Mouse (Mus musculus) layer of hippocampus, adult 2 months (tissue): ENCODE results near the gene Cbx1. TPM values are rescaled to one million over a fixed set of nuclear protein-coding genes. Genes with fewer than 3 reads are reported as not detected.
A peak's percentile ranks its signal among the peaks of the same experiment; 100 is the strongest.

Experiments
- DNase-seq, 2 experiments: peaks; one replicate each; pipeline ENCODE4 v3.0.0; 2022; ENCODE audit warnings: low spot score in 2 of 2
- H3K27ac ChIP-seq: fragments of 200-600 bp; 2 replicates; pipeline ENCODE4 v1.8.1; 2022
- H3K4me3 ChIP-seq: fragments of 200-600 bp; 2 replicates; pipeline ENCODE4 v1.8.1; 2022; ENCODE audit warnings: mild to moderate bottlenecking
- CTCF ChIP-seq: fragments of 200-600 bp; conservative IDR thresholded peaks from 2 replicates; pipeline ENCODE4 v1.8.1; 2022; ENCODE audit warnings: antibody characterized with exemption, mild to moderate bottlenecking, moderate library complexity
- total RNA-seq, 2 experiments: library from RNA; stranded (reverse); gene quantifications; 2 replicates each; pipeline ENCODE4 v1.2.3; 2021

Gene Cbx1
- total RNA-seq, 2 experiments from 2014 or later: 44.6 to 47.4 TPM

- no peak for TF ChIP-seq CTCF
- no peak overlapping the region for H3K27ac ChIP-seq
- no peak overlapping the region for H3K4me3 ChIP-seq
- DNase-seq: no peak
Observed at GRCm38 (mm10) chr11:96813455-96813854, 24.5 kb downstream of the Cbx1 start.

GRCm38 (mm10) chr11:96813920-96814319 lies 25.0 kb downstream of the Cbx1 start:
- no peak overlapping the region for H3K4me3 ChIP-seq
- no peak for DNase-seq
- no peak for TF ChIP-seq CTCF
- no peak overlapping the region for H3K27ac ChIP-seq

GRCm38 (mm10) chr11:96814443-96814842 lies 25.5 kb downstream of the Cbx1 start:
- no peak for TF ChIP-seq CTCF
- no peak overlapping the region for H3K4me3 ChIP-seq

GRCm38 (mm10) chr11:96815895-96816294 lies 27.0 kb downstream of the Cbx1 start:
- TF ChIP-seq CTCF: no peak
- Histone ChIP-seq H3K27ac (no peak overlapping the region), H3K4me3 (no peak overlapping the region)
- DNase-seq: no peak

More at GRCm38 (mm10) chr11:96814443-96814842, 25.5 kb downstream of the Cbx1 start:
- no peak for DNase-seq
- no peak overlapping the region for H3K27ac ChIP-seq

- TF ChIP-seq CTCF: no peak
- Histone ChIP-seq H3K4me3 (no peak overlapping the region), H3K27ac (no peak overlapping the region)
- DNase-seq: no peak
Observed at GRCm38 (mm10) chr11:96816494-96816893, 27.6 kb downstream of the Cbx1 start.

- H3K27ac ChIP-seq: no peak overlapping the region; the same call in 1 of the 2 replicates
- no peak for TF ChIP-seq CTCF
- no peak overlapping the region for H3K4me3 ChIP-seq
- DNase-seq: no peak
Observed at GRCm38 (mm10) chr11:96816979-96817378, 28.1 kb downstream of the Cbx1 start.

- H3K27ac ChIP-seq: peak overlapping the region; percentile 43; the same call in 1 of the 2 replicates
- no peak for DNase-seq
- no peak overlapping the region for H3K4me3 ChIP-seq
- TF ChIP-seq CTCF: no peak
Observed at GRCm38 (mm10) chr11:96818128-96818710, 29.3 kb downstream of the Cbx1 start.

- Histone ChIP-seq H3K4me3 (peak overlapping the region; percentile 73; the same call in 1 of the 2 replicates), H3K27ac (peak overlapping the region; percentile 97)
- TF ChIP-seq CTCF: no peak
- DNase-seq: no peak
Observed at GRCm38 (mm10) chr11:96821956-96822355, 33.0 kb downstream of the Cbx1 start.

GRCm38 (mm10) chr11:96822675-96823470 lies 33.9 kb downstream of the Cbx1 start:
- TF ChIP-seq CTCF: no peak
- H3K27ac ChIP-seq: peak overlapping the region; percentile 97
- DNase-seq: no peak
- H3K4me3 ChIP-seq: peak overlapping the region; percentile 73

- H3K27ac ChIP-seq: peak overlapping the region; percentile 97
- TF ChIP-seq CTCF: no peak
- no peak for DNase-seq
Observed at GRCm38 (mm10) chr11:96823471-96823837, 34.5 kb downstream of the Cbx1 start.

GRCm38 (mm10) chr11:96823880-96824782 lies 35.2 kb downstream of the Cbx1 start:
- peak; percentile 80 to 92 for DNase-seq
- Histone ChIP-seq H3K27ac (peak overlapping the region; percentile 97), H3K4me3 (peak overlapping the region; percentile 73)
- TF ChIP-seq CTCF: no peak

More at GRCm38 (mm10) chr11:96823471-96823837, 34.5 kb downstream of the Cbx1 start:
- H3K4me3 ChIP-seq: peak overlapping the region; percentile 73

- Histone ChIP-seq H3K27ac (peak overlapping the region; percentile 97), H3K4me3 (peak overlapping the region; percentile 73)
- no peak for TF ChIP-seq CTCF
- DNase-seq: no peak
Observed at GRCm38 (mm10) chr11:96824783-96825495, 36.0 kb downstream of the Cbx1 start.
